Mouse (Mus musculus) retina, postnatal 7 days (tissue): Measurements from ENCODE around the gene Otub2.
"Not testable (repeated sequence)": the region's sequence is repeated elsewhere in the genome, so short reads cannot be mapped to it uniquely, and the experiment has no call there.

Experiments
- DNase-seq: peaks from one replicate; pipeline ENCODE4 v3.0.0-alpha.2; 2012; ENCODE audit warnings: low read depth, low spot score

Otub2 gene

DNA sequence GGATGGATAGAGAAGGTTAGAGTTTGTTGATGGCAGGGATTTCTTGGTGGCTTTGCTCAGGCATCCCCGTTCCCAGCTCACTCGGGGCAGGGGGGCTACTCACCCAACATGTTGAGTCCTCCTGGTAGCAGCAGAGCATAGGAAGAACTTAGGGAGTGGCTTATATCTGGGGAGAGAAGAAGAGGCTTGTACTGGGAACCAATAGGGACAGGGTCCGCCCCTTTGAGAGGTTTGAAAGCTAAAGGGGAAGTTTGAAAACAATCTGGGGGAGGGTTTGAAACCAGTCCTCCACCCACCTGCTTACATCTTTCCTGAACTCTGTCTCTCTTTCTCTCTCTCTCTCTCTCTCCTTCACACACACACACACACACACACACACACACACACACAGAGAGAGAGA is 55.0 kb downstream of the Otub2 start, which contains the start of gene Ifi27l2a:
Gene Ifi27l2a, minus strand, starts transcription at position 157 of the 400 bp plus-strand sequence.
- DNase-seq = no peak

DNA sequence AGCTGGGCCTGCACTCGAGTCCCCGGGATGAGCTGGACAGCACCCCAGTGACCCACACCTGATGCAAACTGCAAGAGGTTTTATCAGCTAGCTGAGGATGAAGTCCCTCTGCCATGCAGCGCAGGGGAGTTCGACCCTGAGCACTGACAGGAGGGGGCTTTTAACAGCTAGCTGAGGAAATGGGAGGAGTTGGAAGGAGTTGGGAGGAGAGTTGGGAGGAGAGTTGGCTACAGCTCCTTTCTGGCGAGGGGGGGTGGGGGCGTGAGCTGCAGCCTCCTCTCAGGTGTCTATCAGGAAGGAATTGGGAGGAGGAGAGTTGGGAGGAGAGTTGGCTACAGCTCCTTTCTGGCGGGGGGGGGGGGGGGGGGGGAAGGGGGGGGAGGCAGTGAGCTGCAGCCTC is 55.8 kb downstream of the Otub2 start:
- DNase-seq = not testable (repeated sequence)

DNA sequence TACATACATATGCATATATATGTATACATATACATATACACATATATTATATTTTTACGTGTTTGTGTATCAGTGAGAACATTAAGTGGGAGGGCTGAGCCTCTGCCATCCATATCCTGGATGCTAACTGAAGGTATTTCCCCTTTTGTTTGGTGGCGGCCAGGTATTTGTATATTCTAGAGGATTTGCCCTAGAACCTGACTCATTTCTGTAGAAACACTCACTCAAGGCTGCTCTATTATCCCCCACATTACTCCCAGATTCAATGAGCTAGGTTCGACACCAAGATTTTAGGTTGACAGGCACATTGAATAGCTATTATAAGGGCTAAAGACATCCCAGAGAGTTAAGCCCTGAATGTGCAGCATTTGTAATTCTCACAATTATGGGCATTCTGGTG is 56.6 kb downstream of the Otub2 start:
- no peak for DNase-seq

DNA sequence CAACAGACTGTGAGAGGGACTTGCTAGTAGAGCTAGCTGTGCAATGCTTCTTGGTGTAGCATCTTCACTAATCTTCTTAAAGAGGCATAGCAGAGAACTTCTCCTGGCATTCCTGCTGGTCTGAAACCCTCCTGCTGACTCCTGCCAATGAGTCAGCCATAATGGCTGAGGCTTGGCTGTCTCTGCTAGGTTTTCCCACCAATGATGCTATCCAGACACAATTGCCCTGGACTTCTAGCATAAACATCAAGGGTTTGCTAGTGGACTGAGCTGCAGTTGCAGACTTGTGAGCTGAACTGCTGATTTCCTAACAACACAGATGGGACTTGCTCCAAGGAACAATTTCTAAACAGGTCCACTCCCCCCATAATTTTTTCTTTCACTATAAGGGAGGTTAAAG is 64.9 kb downstream of the Otub2 start:
- DNase-seq = no peak
